8 mouse cellular contexts compared by ENCODE assay signal in genomic region chr16:4557085-4557484, GRCm38 (mm10). TPM values are rescaled to one million over a fixed set of nuclear protein-coding genes. Genes with fewer than 3 reads are reported as not detected.
DNase-seq lines count a peak whose midpoint lies in the region; ATAC-seq lines count a peak whose summit lies in the region.

No protein-coding gene starts in this region.

- H3K4me2 ChIP-seq in embryonic facial prominence, embryonic 14.5 days (ENCODE audit: low read depth, low read length) = peak overlapping the region; percentile 72
- H3K4me2 ChIP-seq in midbrain, embryonic 11.5 days = peak overlapping the region; percentile 87; the same call in 1 of the 2 replicates

- DNase-seq in cerebellum, adult 11-12 months = peak; percentile 35
- no peak for DNase-seq in cerebellum, postnatal 14 days
- no peak for DNase-seq in embryonic facial prominence, embryonic 14.5 days (ENCODE audit: low spot score)
- DNase-seq in kidney, adult 9 months = peak; percentile 80
- peak; percentile 81 for DNase-seq in midbrain, embryonic 11.5 days (ENCODE audit: low spot score, missing footprints)
- no peak for DNase-seq in gastrocnemius, adult 18-20 months (ENCODE audit: low spot score)

- H3K9ac ChIP-seq in embryonic facial prominence, embryonic 14.5 days (ENCODE audit: low read depth, low read length) = peak overlapping the region; percentile 78; the same call in 1 of the 2 replicates
- peak overlapping the region; percentile 86 for H3K9ac ChIP-seq in midbrain, embryonic 11.5 days (ENCODE audit: low read length)

- no peaks in the 10 kb centered on the region for H3K27me3 ChIP-seq in embryonic facial prominence, embryonic 14.5 days (replicated peaks; ENCODE audit: control insufficient read depth, insufficient read depth, low read length)
- no peaks in the 10 kb centered on the region for H3K27me3 ChIP-seq in midbrain, embryonic 11.5 days (ENCODE audit: control insufficient read depth, insufficient read depth, low read length)

- WGBS in embryonic facial prominence, embryonic 14.5 days = 91% methylated on average over 1 of the region's 1 CpGs
- WGBS in midbrain, embryonic 11.5 days = 88% methylated on average over 1 of the region's 1 CpGs

- H3K9me3 ChIP-seq in embryonic facial prominence, embryonic 14.5 days (ENCODE audit: control insufficient read depth, low read length) = no peaks in the 10 kb centered on the region
- H3K9me3 ChIP-seq in midbrain, embryonic 11.5 days (ENCODE audit: control insufficient read depth, low read length) = no peaks in the 10 kb centered on the region

- no peaks in the 10 kb centered on the region for H3K36me3 ChIP-seq in embryonic facial prominence, embryonic 14.5 days (ENCODE audit: control insufficient read depth, insufficient read depth, low read length)
- H3K36me3 ChIP-seq in midbrain, embryonic 11.5 days (ENCODE audit: control insufficient read depth, insufficient read depth, low read length) = 0 out of 2 replicates have a peak, but pooled peaks cover 2% of the 10 kb centered on the region

- H3K4me3 ChIP-seq in embryonic facial prominence, embryonic 14.5 days (ENCODE audit: low read depth, low read length) = peak overlapping the region; percentile 81
- H3K4me3 ChIP-seq in midbrain, embryonic 11.5 days (ENCODE audit: low read depth, low read length) = 0 out of 2 replicates have a peak overlapping the region, but pooled peaks have one; percentile 75

- no peak for ATAC-seq in embryonic facial prominence, embryonic 14.5 days (ENCODE audit: low read depth)
- ATAC-seq in midbrain, embryonic 11.5 days (ENCODE audit: low FRiP score) = no peak
- ATAC-seq in activated CD4-positive, CD25-positive, alpha-beta regulatory T cell, adult 4 months = no peak
- ATAC-seq in monocyte, adult 5-6 weeks (replicated peaks; ENCODE audit: insufficient number of reproducible peaks, low FRiP score, low TSS enrichment, poor library complexity, severe bottlenecking) = no peak

- peak overlapping the region; percentile 89 for H3K27ac ChIP-seq in embryonic facial prominence, embryonic 14.5 days (replicated peaks; ENCODE audit: low read depth, low read length)
- no peak overlapping the region for H3K27ac ChIP-seq in midbrain, embryonic 11.5 days (ENCODE audit: low read depth, low read length)

- peaks cover 38% of the 10 kb centered on the region for H3K4me1 ChIP-seq in embryonic facial prominence, embryonic 14.5 days (ENCODE audit: control insufficient read depth, insufficient read depth, low read length)
- H3K4me1 ChIP-seq in midbrain, embryonic 11.5 days (ENCODE audit: control insufficient read depth, insufficient read depth, low read length) = peaks cover 14% of the 10 kb centered on the region

RNA-seq across cellular contexts. Expression of gene Tfap4, which starts 2.6 kb away (rescaled TPM):
- 16.6 and 17.2 TPM in 2 replicates for polyA plus RNA-seq in embryonic facial prominence, embryonic 14.5 days (2014; fragmentation: Nextera tagmentation; extraction: Ambion mirVana)
- polyA plus RNA-seq in midbrain, embryonic 11.5 days (2014; fragmentation: Nextera tagmentation; extraction: Ambion mirVana) = 18.2 and 18.9 TPM in 2 replicates
- 1 to 10 TPM; 4.1 to 6.2 TPM for polyA plus RNA-seq in activated CD4-positive, CD25-positive, alpha-beta regulatory T cell, adult 4 months (2017; shearing (Covaris generic))
- 1 to 10 TPM; 2.7 to 2.9 TPM for total RNA-seq in gastrocnemius, adult 18-20 months (2021)
- 2.7 to 14.0 TPM (median 4.0 TPM) in 3 replicates for total RNA-seq in monocyte, adult 5-6 weeks (2017)

RNA-seq across cellular contexts. Expression of gene Srl, which starts 15.5 kb away (rescaled TPM):
- polyA plus RNA-seq in embryonic facial prominence, embryonic 14.5 days (2014; fragmentation: Nextera tagmentation; extraction: Ambion mirVana) = 89.2 and 112 TPM in 2 replicates
- 20.0 and 20.9 TPM in 2 replicates for polyA plus RNA-seq in midbrain, embryonic 11.5 days (2014; fragmentation: Nextera tagmentation; extraction: Ambion mirVana)
- 1 to 10 TPM in 1 of 2 experiments, under 1 TPM in 1; 0.20 to 1.9 TPM for polyA plus RNA-seq in activated CD4-positive, CD25-positive, alpha-beta regulatory T cell, adult 4 months (2017; shearing (Covaris generic))
- total RNA-seq in gastrocnemius, adult 18-20 months (2021) = 1,000 to 10,000 TPM; 1,111 to 1,154 TPM
- total RNA-seq in monocyte, adult 5-6 weeks (2017) = 0.29 to 0.38 TPM in 2 of 3 replicates, not detected in the other

RNA-seq across cellular contexts. Expression of gene Glis2, which starts 37.4 kb away (rescaled TPM):
- polyA plus RNA-seq in embryonic facial prominence, embryonic 14.5 days (2014; fragmentation: Nextera tagmentation; extraction: Ambion mirVana) = 34.7 and 36.3 TPM in 2 replicates
- polyA plus RNA-seq in midbrain, embryonic 11.5 days (2014; fragmentation: Nextera tagmentation; extraction: Ambion mirVana) = 16.6 and 27.2 TPM in 2 replicates
- under 1 TPM in 1 of 2 experiments, not detected in 1; 0.71 TPM for polyA plus RNA-seq in activated CD4-positive, CD25-positive, alpha-beta regulatory T cell, adult 4 months (2017; shearing (Covaris generic))
- 1 to 10 TPM; 4.0 to 7.3 TPM for total RNA-seq in gastrocnemius, adult 18-20 months (2021)
- total RNA-seq in monocyte, adult 5-6 weeks (2017) = 0.19 to 0.76 TPM (median 0.64 TPM) in 3 replicates

Comparison
In these comparisons a context has a peak if more than half of its experiments do, and no peak if none do; other contexts are left out.
1. DNase-seq: peak in cerebellum, adult 11-12 months (single experiment), kidney, adult 9 months (single experiment) and midbrain, embryonic 11.5 days (single experiment); none in cerebellum, postnatal 14 days (0 of 2), embryonic facial prominence, embryonic 14.5 days (single experiment) and gastrocnemius, adult 18-20 months (single experiment).
2. RNA of gene Glis2, which starts 37.4 kb away (polyA plus RNA-seq): 34.7 to 36.3 TPM in embryonic facial prominence, embryonic 14.5 days and 16.6 to 27.2 TPM in midbrain, embryonic 11.5 days; 0.71 TPM in activated CD4-positive, CD25-positive, alpha-beta regulatory T cell, adult 4 months; every median in the first group is over 10 times any median in the second.